Mouse (Mus musculus): Measurements from ENCODE around the gene H2afx.
"Not testable (repeated sequence)": the region's sequence is repeated elsewhere in the genome, so short reads cannot be mapped to it uniquely, and the experiment has no call there.

GRCm38 (mm10) chr9:44323656-44324055 is 10.8 kb upstream of the H2afx start:
- TF ChIP-seq POLR2A (IDR thresholded peaks at IDR 0.05; ENCODE audit: insufficient read length, low read depth); E2F4 (IDR thresholded peaks at IDR 0.05; ENCODE audit: insufficient read depth); MAX (IDR thresholded peaks at IDR 0.05; ENCODE audit: low read depth); SRF (IDR thresholded peaks at IDR 0.05; ENCODE audit: control insufficient read depth, insufficient read length, low read depth); USF1 (IDR thresholded peaks at IDR 0.05; ENCODE audit: low read depth); TCF12 (IDR thresholded peaks at IDR 0.05; ENCODE audit: insufficient read depth, poor library complexity, severe bottlenecking); POLR2AphosphoS2 (IDR thresholded peaks at IDR 0.05; ENCODE audit: insufficient read length, low read depth); MYOG (IDR thresholded peaks at IDR 0.05; ENCODE audit: control insufficient read depth in 1 of 3, insufficient read depth in 1 of 3, insufficient read length in 2 of 3, low read depth in 2 of 3); MYOD1 (IDR thresholded peaks at IDR 0.05; ENCODE audit: control insufficient read depth in 1 of 3, insufficient read length in 2 of 3, low read depth in 2 of 3): not testable (repeated sequence)
